Mouse (Mus musculus) regulatory T cell (primary cell): ENCODE measurements around the gene Kank4.

Experiments
- in situ Hi-C: fragments of 300-600 bp; cut with MboI, MseI; formaldehyde crosslinking; loops from one replicate; pipeline ENCODE4 v1.15.1; 2025; ENCODE audit warnings: high pct_unique_total_duplicates

Gene Kank4

GRCm38 (mm10) chr4:98717735-98718546 is 99.4 kb downstream of the Kank4 start:
- in situ Hi-C loops = loop anchor here (10.0 to 25.0 kb wide), 2 partner anchors 381 to 467 kb away; no protein-coding TSS in a partner anchor

- in situ Hi-C loops = loop anchor here (10.0 to 25.0 kb wide), 2 partner anchors 374 to 474 kb away; no protein-coding TSS in a partner anchor
Measured at GRCm38 (mm10) chr4:98710891-98711290, 106.4 kb downstream of the Kank4 start.
